Mouse (Mus musculus) lung, adult 10 weeks (tissue): ENCODE measurements around the gene Olfr1218. TPM values are rescaled to one million over a fixed set of nuclear protein-coding genes. Genes with fewer than 3 reads are reported as not detected.

Experiments
- polyA plus RNA-seq: library from polyadenylated mRNA; stranded (reverse); fragments of 350-450 nt; fragmentation: Illumina TruSeq; extraction: RNeasy Lipid Tissue Mini Kit (QIAGEN cat#74804); gene quantifications from one replicate; pipeline ENCODE4 v1.2.3, GENCODE M21; 2014; ENCODE audit warnings: low read depth, low replicate concordance; ENCODE audit not compliant: insufficient read depth

Gene Olfr1218
- not detected for polyA plus RNA-seq

GRCm38 (mm10) chr2:89061087-89061486 lies at the start of gene Olfr1218:
TSS of gene Olfr1218 (minus strand) at chr2:89061187.

GRCm38 (mm10) chr2:89106735-89107134 lies 45.7 kb upstream of the Olfr1218 start, which contains the start of gene Olfr1220:
TSS of gene Olfr1220 (minus strand) at chr2:89106835.

GRCm38 (mm10) chr2:89083413-89083812 lies 22.4 kb upstream of the Olfr1218 start, which contains the start of gene Olfr1219:
TSS of gene Olfr1219 (minus strand) at chr2:89083513.

GRCm38 (mm10) chr2:89031965-89032364 lies 29.0 kb downstream of the Olfr1218 start, which contains the start of gene Olfr1217:
TSS of gene Olfr1217 (minus strand) at chr2:89032065.

DNA sequence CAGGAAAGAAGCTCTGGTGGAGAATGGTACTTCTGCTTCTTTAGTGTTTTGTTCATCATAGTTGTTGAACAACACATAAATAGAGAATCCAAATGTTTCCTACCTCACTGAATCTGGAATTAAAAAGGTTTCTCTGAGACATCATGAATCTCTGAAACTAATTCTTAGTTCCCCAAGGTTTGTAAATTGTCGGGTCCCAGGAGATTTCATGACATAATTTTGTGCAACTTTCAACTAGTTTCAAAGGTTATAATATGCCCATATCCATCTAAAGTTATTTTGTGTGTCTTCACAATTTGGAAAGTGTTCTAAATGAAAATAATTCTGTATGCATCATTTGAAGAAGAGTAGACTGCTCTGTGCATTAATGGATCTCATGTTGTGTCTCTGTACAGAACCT lies 42.7 kb downstream of the Olfr1218 start, which contains the start of gene Olfr1216:
Gene Olfr1216, minus strand, starts transcription at position 101 of the 400 bp plus-strand sequence.

GRCm38 (mm10) chr2:89006873-89007272 lies 54.1 kb downstream of the Olfr1218 start, which contains the start of gene Olfr1215:
TSS of gene Olfr1215 (minus strand) at chr2:89006973.

Other genes with a start within 250 kb of the Olfr1218 start
- gene Olfr1202, start 246.7 kb downstream of the Olfr1218 start, polyA plus RNA-seq: not detected
- gene Olfr1205, start 231.4 kb downstream of the Olfr1218 start, polyA plus RNA-seq: not detected
- not detected for gene Olfr1204, start 211.9 kb downstream of the Olfr1218 start, polyA plus RNA-seq
- gene Olfr1206, start 198.0 kb downstream of the Olfr1218 start, polyA plus RNA-seq: not detected
- gene Olfr1208, start 158.9 kb downstream of the Olfr1218 start, polyA plus RNA-seq: not detected
- gene Olfr1209, start 146.0 kb downstream of the Olfr1218 start, polyA plus RNA-seq: not detected
- not detected for gene Olfr1211, start 123.1 kb downstream of the Olfr1218 start, polyA plus RNA-seq
- gene Olfr1212, start 107.2 kb downstream of the Olfr1218 start, polyA plus RNA-seq: not detected
- not detected for gene Gm13762, start 80.9 kb downstream of the Olfr1218 start, polyA plus RNA-seq
- gene Olfr1214, start 68.5 kb downstream of the Olfr1218 start, polyA plus RNA-seq: not detected
- gene Olfr1215, start 54.2 kb downstream of the Olfr1218 start, polyA plus RNA-seq: not detected
- gene Olfr1216, start 42.8 kb downstream of the Olfr1218 start, polyA plus RNA-seq: not detected
- gene Olfr1217, start 29.1 kb downstream of the Olfr1218 start, polyA plus RNA-seq: not detected
- not detected for gene Olfr1219, start 22.3 kb upstream of the Olfr1218 start, polyA plus RNA-seq
- not detected for gene Olfr1220, start 45.6 kb upstream of the Olfr1218 start, polyA plus RNA-seq
- gene Olfr1221, start 56.1 kb upstream of the Olfr1218 start, polyA plus RNA-seq: not detected
- gene Olfr1222, start 71.9 kb upstream of the Olfr1218 start, polyA plus RNA-seq: not detected
- not detected for gene Olfr1223, start 90.4 kb upstream of the Olfr1218 start, polyA plus RNA-seq
- not detected for gene Olfr1224-ps1, start 102.9 kb upstream of the Olfr1218 start, polyA plus RNA-seq
- not detected for gene Olfr1225, start 113.5 kb upstream of the Olfr1218 start, polyA plus RNA-seq
- gene Olfr1226, start 138.9 kb upstream of the Olfr1218 start, polyA plus RNA-seq: not detected
- not detected for gene Olfr1228, start 192.9 kb upstream of the Olfr1218 start, polyA plus RNA-seq
- not detected for gene Olfr1229, start 226.8 kb upstream of the Olfr1218 start, polyA plus RNA-seq
- gene Olfr1230, start 236.1 kb upstream of the Olfr1218 start, polyA plus RNA-seq: not detected
- gene Olfr1231, start 245.9 kb upstream of the Olfr1218 start, polyA plus RNA-seq: not detected